Mouse (Mus musculus) forebrain, embryonic 14.5 days (tissue): ENCODE data around the gene Clec11a. TPM values are rescaled to one million over a fixed set of nuclear protein-coding genes. Genes with fewer than 3 reads are reported as not detected.
A peak's percentile ranks its signal among the peaks of the same experiment; 100 is the strongest.

Source experiments
- ATAC-seq: fragments of 200-750 bp; cut with Nextera tagmentation; 2 replicates; pipeline ENCODE4 v1.8.0; 2017; ENCODE audit warnings: mild to moderate bottlenecking, moderate library complexity
- DNase-seq: peaks from one replicate; pipeline ENCODE4 v3.0.0-alpha.2; 2015; ENCODE audit warnings: low spot score
- H3K27ac ChIP-seq: fragments of 300-500 bp; sonication (generic); 2 replicates; pipeline ENCODE4 v1.5.1; 2014; ENCODE audit warnings: low read depth, mild to moderate bottlenecking, control low read depth, low read length, moderate library complexity
- H3K27me3 ChIP-seq: fragments of 300-500 bp; sonication (generic); replicated peaks from 2 replicates; pipeline ENCODE4 v1.6.1; 2014; ENCODE audit warnings: low read length, control low read depth, mixed read lengths; ENCODE audit not compliant: control insufficient read depth, insufficient read depth
- H3K36me3 ChIP-seq: fragments of 300-500 bp; sonication (generic); 2 replicates; pipeline ENCODE4 v1.6.1; 2014; ENCODE audit warnings: low read length, control low read depth; ENCODE audit not compliant: control insufficient read depth, insufficient read depth
- H3K4me1 ChIP-seq: fragments of 300-500 bp; sonication (generic); 2 replicates; pipeline ENCODE4 v1.6.1; 2014; ENCODE audit warnings: antibody characterized with exemption, low read length, control low read depth; ENCODE audit not compliant: control insufficient read depth, insufficient read depth
- H3K4me2 ChIP-seq: fragments of 300-500 bp; sonication (generic); 2 replicates; pipeline ENCODE4 v1.6.1; 2014; ENCODE audit warnings: mild to moderate bottlenecking, control low read depth, low read length
- H3K4me3 ChIP-seq: fragments of 300-500 bp; sonication (generic); 2 replicates; pipeline ENCODE4 v1.5.1; 2014; ENCODE audit warnings: low read depth, low read length, control low read depth
- H3K9ac ChIP-seq: fragments of 300-500 bp; sonication (generic); 2 replicates; pipeline ENCODE4 v1.6.1; 2014; ENCODE audit warnings: mild to moderate bottlenecking, low read length, control low read depth, moderate library complexity
- H3K9me3 ChIP-seq: fragments of 300-500 bp; sonication (generic); replicated peaks from 2 replicates; pipeline ENCODE4 v1.6.1; 2016; ENCODE audit warnings: low read length, control low read depth, mixed read lengths; ENCODE audit not compliant: control insufficient read depth
- WGBS: fragments of 180-500 bp; shearing (Covaris S2); extraction: QIAGEN DNeasy Blood & Tissue Kit; methylation state at CpG from one replicate; pipeline ENCODE4 v1.1.7; 2014; 5-methylcytosine and 5-hydroxymethylcytosine counted together
- polyA plus RNA-seq: library from polyadenylated mRNA; unstranded; fragments of >200 nt; fragmentation: Nextera tagmentation; extraction: Ambion mirVana; gene quantifications from 2 replicates; pipeline ENCODE4 v1.2.1, GENCODE M21; 2014

Gene Clec11a
- polyA plus RNA-seq, 1 experiment from 2014 or later: 4.5 TPM

GRCm38 (mm10) chr7:44334139-44334538 is 27.4 kb upstream of the Clec11a start:
- Histone ChIP-seq H3K4me1 (no peaks in the 10 kb centered on the region), H3K36me3 (0 out of 2 replicates have a peak, but pooled peaks cover 8% of the 10 kb centered on the region), H3K9me3 (no peaks in the 10 kb centered on the region), H3K9ac (no peak overlapping the region), H3K27ac (no peak overlapping the region), H3K27me3 (peaks cover 26% of the 10 kb centered on the region), H3K4me2 (no peak overlapping the region), H3K4me3 (no peak overlapping the region)
- 75% methylated on average over 14 of the region's 14 CpGs for WGBS
- DNase-seq (no peak), ATAC-seq (no peak)

DNA sequence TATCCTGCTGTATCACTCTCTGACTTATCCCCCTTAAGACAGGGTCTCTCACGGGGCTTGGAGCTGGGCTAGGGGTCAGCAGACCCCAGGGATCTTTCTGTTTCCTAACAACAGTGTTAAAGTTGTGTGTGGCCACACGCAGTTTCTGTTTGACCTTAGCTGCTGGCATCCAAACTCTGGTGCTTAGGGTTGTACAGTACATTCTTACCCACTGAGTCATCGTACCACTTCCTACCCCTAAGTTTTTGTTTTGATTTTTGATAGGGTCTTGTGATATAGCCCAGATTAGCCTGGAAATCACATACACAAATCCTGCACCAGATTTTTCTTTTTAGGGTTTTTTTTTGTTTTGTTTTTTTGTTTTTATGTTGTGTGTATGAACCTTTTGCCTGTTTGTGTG is 25.6 kb upstream of the Clec11a start:
- Histone ChIP-seq H3K27ac (no peak overlapping the region), H3K9ac (no peak overlapping the region), H3K36me3 (0 out of 2 replicates have a peak, but pooled peaks cover 8% of the 10 kb centered on the region), H3K9me3 (no peaks in the 10 kb centered on the region), H3K4me2 (no peak overlapping the region), H3K4me3 (no peak overlapping the region), H3K27me3 (peaks cover 23% of the 10 kb centered on the region), H3K4me1 (no peaks in the 10 kb centered on the region)
- ATAC-seq (no peak), DNase-seq (no peak)
- WGBS: 71% methylated on average over 3 of the region's 3 CpGs

DNA sequence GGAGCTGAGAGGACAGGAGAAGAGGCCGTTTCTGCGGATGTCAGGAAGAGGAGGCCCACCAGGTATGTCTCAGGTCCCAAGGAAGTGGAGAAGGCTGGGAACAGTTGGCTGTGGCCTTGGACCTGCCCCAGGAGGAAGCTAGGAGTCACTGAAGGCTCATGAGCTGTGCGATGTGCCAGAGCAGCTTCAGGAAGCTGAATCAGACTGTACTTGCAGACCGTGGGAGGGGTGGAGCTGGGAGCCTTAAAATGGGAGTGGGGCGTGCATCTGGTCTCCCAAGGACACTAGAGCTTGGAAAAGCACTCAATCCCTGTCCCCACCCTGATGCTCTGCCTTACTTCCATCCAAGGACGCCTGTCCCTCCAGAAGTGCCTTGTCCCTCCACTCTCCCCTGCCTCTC is 19.9 kb upstream of the Clec11a start:
- WGBS: 77% methylated on average over 6 of the region's 6 CpGs
- DNase-seq (no peak), ATAC-seq (no peak)
- no peak overlapping the region for H3K4me3 ChIP-seq
- no peak overlapping the region for H3K9ac ChIP-seq
- no peaks in the 10 kb centered on the region for H3K4me1 ChIP-seq
- no peaks in the 10 kb centered on the region for H3K27me3 ChIP-seq
- no peak overlapping the region for H3K27ac ChIP-seq
- H3K4me2 ChIP-seq: no peak overlapping the region
- peaks cover 17% of the 10 kb centered on the region for H3K36me3 ChIP-seq
- H3K9me3 ChIP-seq: no peaks in the 10 kb centered on the region

- H3K36me3 ChIP-seq: peaks cover 43% of the 10 kb centered on the region
- H3K27me3 ChIP-seq: no peaks in the 10 kb centered on the region
- ATAC-seq: no peak
Measured at GRCm38 (mm10) chr7:44322290-44322689, 15.6 kb upstream of the Clec11a start.

DNA sequence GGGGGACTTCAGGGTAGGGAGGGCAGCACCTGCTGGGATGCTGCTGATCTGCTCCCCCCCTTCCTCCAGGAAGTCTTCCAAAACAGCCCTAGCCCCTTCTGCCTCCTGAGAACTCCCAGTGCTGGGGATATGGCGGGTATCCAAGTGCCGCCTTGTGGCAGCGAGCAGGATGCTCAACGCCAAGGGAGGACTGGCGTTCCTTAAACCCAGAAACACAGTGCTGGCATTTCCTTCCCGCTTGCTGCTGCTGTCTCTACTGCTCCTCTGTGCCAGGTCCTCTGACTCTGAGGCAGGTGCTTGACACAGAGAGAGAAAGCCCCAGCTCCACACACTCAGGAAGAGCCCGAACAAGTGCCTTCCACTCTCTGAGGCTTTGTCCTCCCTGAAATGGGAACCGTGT is 14.2 kb upstream of the Clec11a start:
- no peaks in the 10 kb centered on the region for H3K27me3 ChIP-seq
- WGBS: 55% methylated on average over 8 of the region's 8 CpGs
- H3K4me2 ChIP-seq: no peak overlapping the region
- H3K4me1 ChIP-seq: no peaks in the 10 kb centered on the region
- H3K27ac ChIP-seq: peak overlapping the region; percentile 33
- H3K4me3 ChIP-seq: no peak overlapping the region
- H3K9ac ChIP-seq: no peak overlapping the region
- ATAC-seq (peak; percentile 66; the same call in 1 of the 2 replicates), DNase-seq (peak; percentile 74)
- H3K9me3 ChIP-seq: no peaks in the 10 kb centered on the region
- peaks cover 49% of the 10 kb centered on the region for H3K36me3 ChIP-seq

More at GRCm38 (mm10) chr7:44322290-44322689, 15.6 kb upstream of the Clec11a start:
- Histone ChIP-seq H3K4me3 (no peak overlapping the region), H3K9me3 (no peaks in the 10 kb centered on the region), H3K4me2 (no peak overlapping the region), H3K27ac (no peak overlapping the region), H3K4me1 (no peaks in the 10 kb centered on the region), H3K9ac (no peak overlapping the region)
- 84% methylated on average over 1 of the region's 1 CpGs for WGBS
- no peak for DNase-seq

DNA sequence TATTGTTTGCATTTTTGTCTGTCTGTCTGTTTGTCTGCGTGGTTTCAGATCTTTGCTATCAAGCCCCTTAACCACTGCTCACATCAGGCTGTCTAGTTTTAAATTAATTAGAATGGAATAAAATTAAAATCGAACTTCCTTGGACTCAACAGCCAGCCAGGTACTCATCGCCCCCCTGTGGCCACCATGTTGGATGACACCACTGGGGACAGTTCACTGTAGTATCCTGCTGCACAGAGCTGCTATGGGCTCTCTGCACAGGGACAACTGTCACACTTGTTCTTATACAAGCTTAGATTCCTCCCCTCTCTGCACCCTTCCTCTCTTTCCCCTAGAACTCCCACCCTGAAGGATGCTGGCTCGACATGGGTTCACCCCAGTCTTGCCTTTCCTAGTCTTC is 11.2 kb upstream of the Clec11a start:
- Histone ChIP-seq H3K27me3 (no peaks in the 10 kb centered on the region), H3K4me2 (no peak overlapping the region), H3K9me3 (no peaks in the 10 kb centered on the region), H3K36me3 (peaks cover 66% of the 10 kb centered on the region), H3K9ac (no peak overlapping the region), H3K4me1 (no peaks in the 10 kb centered on the region), H3K4me3 (no peak overlapping the region), H3K27ac (no peak overlapping the region)
- WGBS: 38% methylated on average over 4 of the region's 4 CpGs
- peak; percentile 45 for DNase-seq
- 0 out of 2 replicates have a peak, but pooled peaks have one; percentile 41 for ATAC-seq

DNA sequence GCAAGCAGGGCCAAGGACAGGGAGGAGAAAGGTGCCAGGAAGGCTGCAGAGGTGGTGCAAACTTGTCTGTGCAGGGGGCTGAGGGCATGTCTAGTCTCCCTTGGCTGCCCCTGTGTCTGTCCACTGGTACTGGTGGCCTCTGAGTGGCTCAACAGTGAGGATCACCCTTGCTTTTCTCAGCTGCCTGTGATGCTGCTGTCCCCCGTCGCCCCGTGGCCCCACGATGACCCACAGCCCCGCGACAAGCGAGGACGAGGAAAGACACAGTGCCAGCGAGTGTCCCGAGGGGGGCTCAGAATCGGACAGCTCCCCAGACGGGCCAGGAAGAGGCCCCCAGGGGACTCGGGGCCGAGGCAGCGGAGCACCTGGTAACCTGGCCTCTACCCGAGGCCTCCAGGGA is 5.8 kb upstream of the Clec11a start:
- peaks cover 7% of the 10 kb centered on the region for H3K4me1 ChIP-seq
- no peaks in the 10 kb centered on the region for H3K9me3 ChIP-seq
- H3K9ac ChIP-seq: no peak overlapping the region
- ATAC-seq (no peak), DNase-seq (no peak)
- no peak overlapping the region for H3K27ac ChIP-seq
- no peak overlapping the region for H3K4me2 ChIP-seq
- H3K4me3 ChIP-seq: no peak overlapping the region
- no peaks in the 10 kb centered on the region for H3K27me3 ChIP-seq
- peaks cover 33% of the 10 kb centered on the region for H3K36me3 ChIP-seq
- 72% methylated on average over 16 of the region's 16 CpGs for WGBS

- peak overlapping the region; percentile 74 for H3K9ac ChIP-seq
- 22% methylated on average over 6 of the region's 6 CpGs for WGBS
- no peaks in the 10 kb centered on the region for H3K9me3 ChIP-seq
- no peak overlapping the region for H3K27ac ChIP-seq
- peaks cover 28% of the 10 kb centered on the region for H3K36me3 ChIP-seq
- peak overlapping the region; percentile 60; the same call in 1 of the 2 replicates for H3K4me3 ChIP-seq
- DNase-seq (no peak), ATAC-seq (peak; percentile 15)
- H3K4me1 ChIP-seq: peaks cover 7% of the 10 kb centered on the region
- no peaks in the 10 kb centered on the region for H3K27me3 ChIP-seq
- peak overlapping the region; percentile 96 for H3K4me2 ChIP-seq
Measured at GRCm38 (mm10) chr7:44311713-44312304, 5.1 kb upstream of the Clec11a start.

- Histone ChIP-seq H3K4me1 (peaks cover 7% of the 10 kb centered on the region), H3K4me2 (peak overlapping the region; percentile 96), H3K27me3 (no peaks in the 10 kb centered on the region), H3K9me3 (no peaks in the 10 kb centered on the region), H3K36me3 (peaks cover 22% of the 10 kb centered on the region), H3K9ac (peak overlapping the region; percentile 74), H3K27ac (peak overlapping the region; percentile 76; the same call in 1 of the 2 replicates), H3K4me3 (peak overlapping the region; percentile 60)
- DNase-seq: peak; percentile 67
- under 1% methylated on average over 38 of the region's 38 CpGs for WGBS
- peak; percentile 62 for ATAC-seq
Measured at GRCm38 (mm10) chr7:44310878-44311712, 4.4 kb upstream of the Clec11a start.
